Mouse (Mus musculus): ENCODE measurements at regions not wholly inside any gene's neighbourhood (a gene's known extent, or its start where the extent isn't known, plus 50 kb on each side); places are given as distances from the start of the nearest gene placed in this dataset.

- no peak for DNase-seq (ENCODE audit: low read depth, low spot score)
These were observed 51.8 kb downstream of the Gm5426 start for GRCm38 (mm10) chr10:96188168-96188567.

- DNase-seq (ENCODE audit: low read depth, low spot score), result peak; percentile 64
These were observed 54.0 kb downstream of the Gm5426 start for GRCm38 (mm10) chr10:96190168-96190987.

- no peak for DNase-seq (ENCODE audit: low read depth, low spot score)
These were observed 64.7 kb downstream of the Gm5426 start for GRCm38 (mm10) chr10:96200932-96201641.

- no peak for DNase-seq (ENCODE audit: low read depth, low spot score)
These were observed 65.5 kb downstream of the Gm5426 start for GRCm38 (mm10) chr10:96201891-96202290.

GRCm38 (mm10) chr10:96202871-96203270 is 66.5 kb downstream of the Gm5426 start:
- no peak for DNase-seq (ENCODE audit: low read depth, low spot score)

GRCm38 (mm10) chr10:96204198-96204597 is 67.8 kb downstream of the Gm5426 start:
- DNase-seq (ENCODE audit: low read depth, low spot score), result no peak

- DNase-seq (ENCODE audit: low read depth, low spot score), result no peak
These were observed 72.8 kb downstream of the Gm5426 start for GRCm38 (mm10) chr10:96209171-96209570.

GRCm38 (mm10) chr10:96211189-96211588 is 74.8 kb downstream of the Gm5426 start:
- no peak for DNase-seq (ENCODE audit: low read depth, low spot score)

GRCm38 (mm10) chr10:96213876-96214275 is 77.5 kb downstream of the Gm5426 start:
- DNase-seq (ENCODE audit: low read depth, low spot score), result peak; percentile 91

GRCm38 (mm10) chr10:96214285-96214684 is 77.9 kb downstream of the Gm5426 start:
- no peak for DNase-seq (ENCODE audit: low read depth, low spot score)

- no peak for DNase-seq (ENCODE audit: low read depth, low spot score)
These were observed 78.5 kb downstream of the Gm5426 start for GRCm38 (mm10) chr10:96214946-96215345.

GRCm38 (mm10) chr10:96220731-96221130 is 84.3 kb downstream of the Gm5426 start:
- no peak for DNase-seq (ENCODE audit: low read depth, low spot score)

- peak; percentile 45 for DNase-seq (ENCODE audit: low read depth, low spot score)
These were observed 94.0 kb downstream of the Gm5426 start for GRCm38 (mm10) chr10:96230391-96230790.

GRCm38 (mm10) chr10:96231309-96231708 is 94.9 kb downstream of the Gm5426 start:
- DNase-seq (ENCODE audit: low read depth, low spot score), result no peak

GRCm38 (mm10) chr10:96232889-96233288 is 96.5 kb downstream of the Gm5426 start:
- no peak for DNase-seq (ENCODE audit: low read depth, low spot score)

GRCm38 (mm10) chr10:96234564-96235412 is 98.4 kb downstream of the Gm5426 start:
- DNase-seq (ENCODE audit: low read depth, low spot score), result no peak

- peak; percentile 39 for DNase-seq (ENCODE audit: low read depth, low spot score)
These were observed 99.6 kb downstream of the Gm5426 start for GRCm38 (mm10) chr10:96236031-96236430.

- no peak for DNase-seq (ENCODE audit: low read depth, low spot score)
These were observed 100.5 kb downstream of the Gm5426 start for GRCm38 (mm10) chr10:96236777-96237373.

- DNase-seq (ENCODE audit: low read depth, low spot score), result no peak
These were observed 101.2 kb downstream of the Gm5426 start for GRCm38 (mm10) chr10:96237572-96238130.

GRCm38 (mm10) chr10:96238251-96238650 is 101.8 kb downstream of the Gm5426 start:
- no peak for DNase-seq (ENCODE audit: low read depth, low spot score)

- no peak for DNase-seq (ENCODE audit: low read depth, low spot score)
These were observed 102.4 kb downstream of the Gm5426 start for GRCm38 (mm10) chr10:96238850-96239249.

All from ZHBTc4 (cell line).